Mouse (Mus musculus): ENCODE results near the gene Hdac9.

The Hdac9 gene

GRCm38 (mm10) chr12:34806528-34806927 lies 110.4 kb downstream of the Hdac9 start:
- DNase-seq (ENCODE audit: low spot score in 2 of 2), result no peak

GRCm38 (mm10) chr12:34803721-34804120 lies 113.2 kb downstream of the Hdac9 start:
- no peak for DNase-seq (ENCODE audit: low spot score in 2 of 2)

- DNase-seq (ENCODE audit: low spot score in 2 of 2), result no peak
These were observed 114.6 kb downstream of the Hdac9 start for GRCm38 (mm10) chr12:34802308-34802707.

GRCm38 (mm10) chr12:34801752-34802151 lies 115.1 kb downstream of the Hdac9 start:
- no peak for DNase-seq (ENCODE audit: low spot score in 2 of 2)

- no peak for DNase-seq (ENCODE audit: low spot score in 2 of 2)
These were observed 119.5 kb downstream of the Hdac9 start for GRCm38 (mm10) chr12:34797389-34797788.

- DNase-seq (ENCODE audit: low spot score in 2 of 2), result no peak
These were observed 121.4 kb downstream of the Hdac9 start for GRCm38 (mm10) chr12:34795487-34795886.

GRCm38 (mm10) chr12:34792113-34792452 lies 124.8 kb downstream of the Hdac9 start:
- no peak for DNase-seq (ENCODE audit: low spot score in 2 of 2)

- no peak for DNase-seq (ENCODE audit: low spot score in 2 of 2)
These were observed 125.4 kb downstream of the Hdac9 start for GRCm38 (mm10) chr12:34791213-34792112.

GRCm38 (mm10) chr12:34789031-34789982 lies 127.6 kb downstream of the Hdac9 start:
- no peak for DNase-seq (ENCODE audit: low spot score in 2 of 2)

GRCm38 (mm10) chr12:34787380-34787779 lies 129.5 kb downstream of the Hdac9 start:
- DNase-seq (ENCODE audit: low spot score in 2 of 2), result no peak

- no peak for DNase-seq (ENCODE audit: low spot score in 2 of 2)
These were observed 133.3 kb downstream of the Hdac9 start for GRCm38 (mm10) chr12:34783574-34783973.

GRCm38 (mm10) chr12:34779368-34779957 lies 137.4 kb downstream of the Hdac9 start:
- no peak for DNase-seq (ENCODE audit: low spot score in 2 of 2)

GRCm38 (mm10) chr12:34776170-34776569 lies 140.7 kb downstream of the Hdac9 start:
- no peak for DNase-seq (ENCODE audit: low spot score in 2 of 2)

GRCm38 (mm10) chr12:34774071-34774470 lies 142.8 kb downstream of the Hdac9 start:
- no peak for DNase-seq (ENCODE audit: low spot score in 2 of 2)

- no peak for DNase-seq (ENCODE audit: low spot score in 2 of 2)
These were observed 149.6 kb downstream of the Hdac9 start for GRCm38 (mm10) chr12:34767226-34767775.

GRCm38 (mm10) chr12:34747266-34747665 lies 169.6 kb downstream of the Hdac9 start:
- no peak for DNase-seq (ENCODE audit: low spot score in 2 of 2)

- DNase-seq (ENCODE audit: low spot score in 2 of 2), result no peak
These were observed 191.7 kb downstream of the Hdac9 start for GRCm38 (mm10) chr12:34725204-34725603.

GRCm38 (mm10) chr12:34724274-34724673 lies 192.6 kb downstream of the Hdac9 start:
- DNase-seq (ENCODE audit: low spot score in 2 of 2), result no peak

GRCm38 (mm10) chr12:34722831-34723490 lies 193.9 kb downstream of the Hdac9 start:
- no peak for DNase-seq (ENCODE audit: low spot score in 2 of 2)

- DNase-seq (ENCODE audit: low spot score in 2 of 2), result no peak
These were observed 196.0 kb downstream of the Hdac9 start for GRCm38 (mm10) chr12:34720906-34721305.

GRCm38 (mm10) chr12:34714266-34714939 lies 202.5 kb downstream of the Hdac9 start:
- DNase-seq (ENCODE audit: low spot score in 2 of 2), result no peak

All from frontal cortex, postnatal 14 days (tissue).